Mouse (Mus musculus) c-Kit-positive CD71-positive TER-119-negative erythroid progenitor cells, embryonic 14.5 days (primary cell): Measurements from ENCODE around the gene Rasip1.

ENCODE experiments used
- DNase-seq: peaks from one replicate; pipeline ENCODE4 v3.0.0-alpha.2; 2013; ENCODE audit warnings: low read depth

The Rasip1 gene

DNA sequence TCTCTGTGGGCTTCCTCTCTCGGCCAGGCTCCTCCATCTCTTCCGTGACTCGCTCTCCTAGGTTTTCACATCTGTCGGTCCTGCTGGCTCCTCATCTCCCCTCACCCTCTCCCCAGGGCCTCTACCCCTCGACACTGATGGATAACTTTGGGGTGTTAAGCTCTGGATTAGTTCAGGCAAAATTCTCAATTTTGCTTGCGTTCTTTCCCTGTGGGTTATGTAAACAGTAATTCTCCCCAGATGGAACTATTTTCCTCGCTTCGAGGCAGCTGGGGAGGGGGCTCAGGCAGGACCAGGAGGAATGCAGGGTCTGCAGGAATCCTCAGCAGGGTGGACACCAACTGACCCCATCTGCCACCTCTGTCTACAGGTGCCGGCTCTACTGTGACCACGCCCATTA, 58.5 kb downstream of the Rasip1 start:
- DNase-seq: no peak

DNA sequence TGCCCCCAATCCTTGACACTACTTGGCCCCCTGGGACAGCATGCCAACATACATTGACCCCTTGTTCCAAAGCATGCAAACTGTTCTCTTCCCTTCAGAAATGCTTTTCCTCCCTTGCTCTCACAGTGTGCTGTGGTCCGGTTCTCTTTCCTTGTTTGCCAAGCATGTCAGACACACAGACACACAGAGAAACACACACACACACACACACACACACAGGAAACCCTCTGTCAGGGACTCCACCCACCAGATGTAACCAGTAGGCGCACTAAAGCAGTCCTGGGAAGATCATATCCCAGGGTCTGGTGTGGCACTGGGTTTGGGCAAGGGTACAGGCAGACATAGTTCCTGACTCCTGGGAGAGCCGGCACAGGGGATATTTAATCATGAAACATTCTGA, 59.6 kb downstream of the Rasip1 start:
- no peak for DNase-seq
